26 mouse cellular contexts compared by ENCODE assay signal in genomic region chr3:102199226-102199625, GRCm38 (mm10). TPM values are rescaled to one million over a fixed set of nuclear protein-coding genes. Genes with fewer than 3 reads are reported as not detected.
A peak's percentile ranks its signal among the peaks of the same experiment; 100 is the strongest.
DNase-seq lines count a peak whose midpoint lies in the region; ATAC-seq and TF ChIP-seq lines count a peak whose summit lies in the region.
"Had no signal": no experiment of that assay in that cellular context is flagged by ENCODE, and none has a peak within 500 bp of the region (broad histone marks: within the 10 kb centered on the region; RNA-seq: fewer than 3 reads in every experiment).

No protein-coding gene starts in this region.

- H3K9ac ChIP-seq in heart, embryonic 11.5 days (ENCODE audit: low read depth, low read length): no peak overlapping the region
- H3K9ac ChIP-seq in heart, adult 2 months (ENCODE audit: low read depth, low read length): no peak overlapping the region
- no peak overlapping the region for H3K9ac ChIP-seq in hindbrain, embryonic 16.5 days (ENCODE audit: low read depth, low read length)
- no peak overlapping the region for H3K9ac ChIP-seq in kidney, embryonic 14.5 days (ENCODE audit: low read depth, low read length)
- H3K9ac ChIP-seq: embryonic facial prominence, embryonic 12.5 days; forebrain, postnatal 0 days; intestine, embryonic 15.5 days; limb, embryonic 13.5 days; lung, embryonic 15.5 days; neural tube, embryonic 13.5 days had no signal

- 38% methylated on average over 4 of the region's 4 CpGs for WGBS in heart, embryonic 11.5 days (ENCODE audit: insufficient replicate concordance)
- WGBS in heart, adult 2 months: 38% methylated on average over 4 of the region's 4 CpGs
- WGBS in hindbrain, embryonic 10.5 days: 69% methylated on average over 4 of the region's 4 CpGs
- WGBS in hindbrain, embryonic 16.5 days: 66% methylated on average over 4 of the region's 4 CpGs
- WGBS in kidney, embryonic 14.5 days: 63% methylated on average over 4 of the region's 4 CpGs

- no peak for ATAC-seq in heart, embryonic 11.5 days (replicated peaks; ENCODE audit: insufficient number of reproducible peaks, low FRiP score, low TSS enrichment)
- no peak for ATAC-seq in hindbrain, embryonic 16.5 days
- ATAC-seq in kidney, embryonic 14.5 days (ENCODE audit: low FRiP score, low TSS enrichment): no peak
- ATAC-seq: CD4-positive, CD25-positive, alpha-beta regulatory T cell, adult 4 months; forebrain, postnatal 0 days; hindbrain, postnatal 0 days; intestine, embryonic 15.5 days had no signal

- no peak for DNase-seq in heart, adult 2 months
- no peak for DNase-seq in hindbrain, embryonic 10.5 days (ENCODE audit: low spot score)
- DNase-seq in kidney, adult 8-10 months: peak; percentile 66 to 70
- DNase-seq in kidney, postnatal 36 days: peak; percentile 71 to 72
- DNase-seq: adrenal gland, postnatal 14 days; cerebellum, adult 11 months; cerebellum, adult 9-10 months; cerebellum, postnatal 36 days; forebrain, postnatal 0 days; right cerebral cortex, postnatal 4 days; thymus, adult 18-20 months; thymus, postnatal 25 days had no signal

- no peak for TF ChIP-seq EP300 in heart, adult 2 months (IDR thresholded peaks at IDR 0.05; ENCODE audit: insufficient read depth, low read depth, low read length)

- peaks cover 64% of the 10 kb centered on the region for H3K4me1 ChIP-seq in heart, embryonic 11.5 days (ENCODE audit: control insufficient read depth, insufficient read depth, low read length)
- H3K4me1 ChIP-seq in heart, adult 2 months (ENCODE audit: control insufficient read depth, insufficient read depth, low read length): peaks cover 12% of the 10 kb centered on the region
- peaks cover 87% of the 10 kb centered on the region for H3K4me1 ChIP-seq in hindbrain, embryonic 10.5 days (replicated peaks)
- peaks cover 33% of the 10 kb centered on the region for H3K4me1 ChIP-seq in hindbrain, embryonic 16.5 days (ENCODE audit: control insufficient read depth, insufficient read depth, low read depth, low read length)
- peaks cover 59% of the 10 kb centered on the region for H3K4me1 ChIP-seq in kidney, embryonic 14.5 days (ENCODE audit: control insufficient read depth, insufficient read depth, low read length)

- TF ChIP-seq CTCF in heart, adult 2 months (IDR thresholded peaks at IDR 0.05): no peak

- no peak for TF ChIP-seq POLR2A in heart, adult 2 months (IDR thresholded peaks at IDR 0.05; ENCODE audit: insufficient read depth, low read depth, low read length)

- no peaks in the 10 kb centered on the region; the same call in 1 of the 2 replicates for H3K36me3 ChIP-seq in heart, embryonic 11.5 days (ENCODE audit: control insufficient read depth, insufficient read depth, low read length)
- H3K36me3 ChIP-seq in heart, adult 2 months (ENCODE audit: control insufficient read depth, insufficient read depth, low read length): no peaks in the 10 kb centered on the region; the same call in 1 of the 2 replicates
- no peaks in the 10 kb centered on the region for H3K36me3 ChIP-seq in hindbrain, embryonic 10.5 days
- no peaks in the 10 kb centered on the region for H3K36me3 ChIP-seq in hindbrain, embryonic 16.5 days (ENCODE audit: control insufficient read depth, insufficient read depth, low read length)
- H3K36me3 ChIP-seq in kidney, embryonic 14.5 days (ENCODE audit: control insufficient read depth, insufficient read depth, low read length): no peaks in the 10 kb centered on the region; the same call in 1 of the 2 replicates
- H3K36me3 ChIP-seq: embryonic facial prominence, embryonic 12.5 days; forebrain, embryonic 10.5 days; intestine, embryonic 15.5 days; midbrain, embryonic 10.5 days; neural tube, embryonic 13.5 days had no signal

- no peak overlapping the region for H3K4me3 ChIP-seq in heart, embryonic 11.5 days (ENCODE audit: low read depth, low read length)
- no peak overlapping the region for H3K4me3 ChIP-seq in heart, adult 2 months
- no peak overlapping the region for H3K4me3 ChIP-seq in hindbrain, embryonic 10.5 days
- H3K4me3 ChIP-seq in hindbrain, embryonic 16.5 days (ENCODE audit: low read length): no peak overlapping the region
- H3K4me3 ChIP-seq in kidney, embryonic 14.5 days (ENCODE audit: low read length): no peak overlapping the region
- H3K4me3 ChIP-seq: embryonic facial prominence, embryonic 12.5 days; forebrain, embryonic 10.5 days; intestine, embryonic 15.5 days; limb, embryonic 13.5 days; lung, embryonic 15.5 days; midbrain, embryonic 10.5 days; neural tube, embryonic 13.5 days had no signal

- H3K9me3 ChIP-seq in heart, embryonic 11.5 days (replicated peaks; ENCODE audit: control insufficient read depth, low read length): no peaks in the 10 kb centered on the region
- H3K9me3 ChIP-seq in hindbrain, embryonic 10.5 days: no peaks in the 10 kb centered on the region
- no peaks in the 10 kb centered on the region for H3K9me3 ChIP-seq in hindbrain, embryonic 16.5 days (ENCODE audit: control insufficient read depth, low read length)
- no peaks in the 10 kb centered on the region for H3K9me3 ChIP-seq in kidney, embryonic 14.5 days (ENCODE audit: control insufficient read depth, low read length)
- H3K9me3 ChIP-seq: embryonic facial prominence, embryonic 12.5 days; forebrain, embryonic 10.5 days; intestine, embryonic 15.5 days; limb, embryonic 13.5 days; lung, embryonic 15.5 days; midbrain, embryonic 10.5 days; neural tube, embryonic 13.5 days had no signal

- no peak overlapping the region for H3K4me2 ChIP-seq in heart, embryonic 11.5 days
- H3K4me2 ChIP-seq in hindbrain, embryonic 16.5 days (ENCODE audit: low read length): no peak overlapping the region
- H3K4me2 ChIP-seq in kidney, embryonic 14.5 days (replicated peaks; ENCODE audit: low read depth, low read length): no peak overlapping the region
- H3K4me2 ChIP-seq: embryonic facial prominence, embryonic 12.5 days; intestine, embryonic 15.5 days; limb, embryonic 13.5 days; liver, embryonic 11.5 days; lung, embryonic 15.5 days; neural tube, embryonic 13.5 days had no signal

- H3K79me2 ChIP-seq in heart, adult 2 months (replicated peaks; ENCODE audit: control insufficient read depth, insufficient read depth, low read length): peaks cover 5% of the 10 kb centered on the region

- H3K27me3 ChIP-seq in heart, embryonic 11.5 days (ENCODE audit: control insufficient read depth, insufficient read depth, low read length): no peaks in the 10 kb centered on the region
- H3K27me3 ChIP-seq in heart, adult 2 months (ENCODE audit: control insufficient read depth, insufficient read depth, low read length): no peaks in the 10 kb centered on the region
- peaks cover 83% of the 10 kb centered on the region for H3K27me3 ChIP-seq in hindbrain, embryonic 10.5 days (ENCODE audit: insufficient read depth, poor library complexity, severe bottlenecking)
- H3K27me3 ChIP-seq in hindbrain, embryonic 16.5 days (replicated peaks; ENCODE audit: control insufficient read depth, insufficient read depth, low read length): no peaks in the 10 kb centered on the region; the same call in 1 of the 2 replicates
- no peaks in the 10 kb centered on the region for H3K27me3 ChIP-seq in kidney, embryonic 14.5 days (ENCODE audit: control insufficient read depth, insufficient read depth, low read length)
- H3K27me3 ChIP-seq: intestine, embryonic 15.5 days; lung, embryonic 15.5 days had no signal

- intact Hi-C loops in heart, adult 2 months (cut with DNase I): loop anchor here (10.0 kb wide), 1 partner anchor 274 kb away; the partner anchor contains the start of gene Slc22a15

- 0 out of 2 replicates have a peak overlapping the region, but pooled peaks have one; percentile 29 for H3K27ac ChIP-seq in heart, embryonic 11.5 days (ENCODE audit: low read depth, low read length)
- H3K27ac ChIP-seq in heart, adult 2 months: no peak overlapping the region
- H3K27ac ChIP-seq in hindbrain, embryonic 10.5 days: peak overlapping the region; percentile 16; the same call in 1 of the 2 replicates
- no peak overlapping the region for H3K27ac ChIP-seq in hindbrain, embryonic 16.5 days (ENCODE audit: low read depth, low read length)
- H3K27ac ChIP-seq in kidney, embryonic 14.5 days (ENCODE audit: low read depth, low read length): no peak overlapping the region
- H3K27ac ChIP-seq: embryonic facial prominence, embryonic 12.5 days; forebrain, embryonic 10.5 days; hindbrain, postnatal 0 days; intestine, embryonic 15.5 days; limb, embryonic 13.5 days; lung, embryonic 15.5 days; midbrain, embryonic 10.5 days; stomach, postnatal 0 days had no signal

RNA-seq across cellular contexts. Expression of gene Vangl1, which starts 5.3 kb away (rescaled TPM):
- 29.4 and 31.6 TPM in 2 replicates for polyA plus RNA-seq in heart, embryonic 11.5 days (2014; fragmentation: Nextera tagmentation; extraction: Ambion mirVana)
- 10 to 100 TPM in 1 of 2 experiments, 1 to 10 TPM in 1; 9.7 to 15.9 TPM for total RNA-seq in heart, adult 2 months (2021)
- 10.6 and 16.8 TPM in 2 replicates for polyA plus RNA-seq in heart, adult 2 months (2012; rRNA removed)
- polyA plus RNA-seq in hindbrain, embryonic 10.5 days (2016; fragmentation: Nextera tagmentation; extraction: Ambion mirVana): 13.9 and 14.7 TPM in 2 replicates
- 7.9 and 14.0 TPM in 2 replicates for polyA plus RNA-seq in hindbrain, embryonic 16.5 days (2015; fragmentation: Nextera tagmentation; extraction: Ambion mirVana)
- 9.4 and 22.4 TPM in 2 replicates for polyA plus RNA-seq in kidney, embryonic 14.5 days (2014; fragmentation: Nextera tagmentation; extraction: Ambion mirVana)

Comparison
In these comparisons a context has a peak if more than half of its experiments do, and no peak if none do; other contexts are left out.
1. H3K27ac ChIP-seq: peak in heart, embryonic 11.5 days (single experiment) and hindbrain, embryonic 10.5 days (single experiment); none in heart, adult 2 months (single experiment), hindbrain, embryonic 16.5 days (single experiment) and kidney, embryonic 14.5 days (single experiment).
2. DNase-seq: peak in kidney, adult 8-10 months (2 of 2) and kidney, postnatal 36 days (2 of 2); none in heart, adult 2 months (0 of 2) and hindbrain, embryonic 10.5 days (single experiment).